Mouse (Mus musculus) adrenal gland, adult 8-10 months (tissue): Measurements from ENCODE around the gene Iqub. TPM values are rescaled to one million over a fixed set of nuclear protein-coding genes. Genes with fewer than 3 reads are reported as not detected.

Experiments used
- DNase-seq: peaks from one replicate; pipeline ENCODE4 v3.0.0; 2022
- total RNA-seq, 4 experiments: library from RNA; stranded (reverse); gene quantifications; 2 replicates each; pipeline ENCODE4 v1.2.4; 2022

The Iqub gene
- total RNA-seq, 4 experiments from 2014 or later, result 0.19 to 0.37 (median 0.28) TPM; not detected in 1

DNA sequence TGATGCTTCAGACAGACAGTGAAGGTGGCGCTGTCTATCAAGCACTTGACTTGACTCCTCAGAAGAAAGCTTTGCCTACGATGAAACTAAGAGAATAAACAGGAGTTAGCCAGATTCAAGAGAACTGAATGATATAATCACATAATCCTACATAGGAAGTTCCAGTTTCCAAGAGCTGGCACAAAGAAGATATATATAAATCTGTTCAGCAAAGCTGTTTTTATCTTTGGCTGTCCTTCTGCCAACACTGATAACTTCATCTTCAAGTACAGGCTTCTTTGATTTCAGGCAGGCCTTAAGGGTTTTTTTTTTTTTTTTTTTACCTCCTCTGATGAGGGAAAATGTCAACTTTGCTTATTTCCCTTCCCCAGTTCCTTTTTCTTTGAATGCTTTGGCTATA, 44.7 kb downstream of the Iqub start:
- DNase-seq, result no peak

DNA sequence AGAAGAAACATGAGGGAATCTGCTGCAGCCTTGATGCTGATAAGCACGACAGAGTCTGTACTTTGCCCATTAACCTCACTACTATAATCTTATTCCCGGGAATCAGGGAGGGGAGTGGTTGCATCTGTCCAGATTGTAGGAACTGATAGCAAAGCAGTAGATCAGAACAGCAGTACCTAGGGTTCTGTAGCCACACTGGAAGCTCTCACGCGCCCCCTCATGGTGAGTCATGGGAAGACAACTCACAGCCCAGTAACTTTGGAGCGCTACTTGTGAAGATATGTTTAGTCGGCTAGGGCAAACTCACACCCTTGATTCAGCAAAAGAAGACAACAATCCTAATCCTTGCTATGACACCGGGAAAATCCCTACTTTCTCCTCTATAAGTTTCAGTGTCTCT, 58.8 kb downstream of the Iqub start:
- DNase-seq, result peak; percentile 15

DNA sequence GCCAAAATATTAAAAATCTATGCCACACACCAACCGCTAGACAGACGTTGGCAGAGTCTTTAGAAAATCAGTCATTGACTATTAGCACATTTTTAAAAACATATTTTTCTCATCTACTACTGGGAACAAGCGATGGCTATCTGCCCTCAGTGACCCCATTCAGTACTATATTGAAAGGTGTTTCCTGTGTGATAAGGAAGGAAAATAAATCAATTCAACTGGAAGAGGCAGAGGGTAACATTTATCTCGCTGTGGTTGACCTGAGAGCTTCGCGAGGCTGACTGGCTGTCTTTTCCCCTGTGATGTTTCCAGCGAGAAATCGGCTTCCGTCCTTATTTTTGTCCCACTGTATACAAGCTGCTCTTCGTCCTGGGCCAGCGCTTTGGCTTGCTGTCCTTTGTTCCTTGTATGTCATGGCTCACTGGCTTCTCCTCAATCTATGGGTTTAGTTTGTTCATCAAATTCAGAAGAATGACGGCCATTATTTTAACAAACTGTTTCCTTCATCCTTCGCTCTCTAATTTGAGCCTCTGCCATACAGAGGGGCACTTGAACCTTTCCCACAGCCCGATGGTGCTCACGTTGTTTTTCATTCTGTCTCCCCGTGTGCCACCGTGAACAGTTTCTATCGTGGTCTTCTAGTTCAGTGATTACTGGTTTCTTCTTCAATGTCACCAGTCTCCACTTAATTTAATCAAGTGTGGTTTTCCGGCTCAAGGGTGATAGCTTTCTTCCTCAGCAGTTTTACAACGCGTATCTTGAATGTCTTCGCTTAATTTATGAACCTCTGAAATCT, 63.6 kb downstream of the Iqub start:
- DNase-seq, result no peak

DNA sequence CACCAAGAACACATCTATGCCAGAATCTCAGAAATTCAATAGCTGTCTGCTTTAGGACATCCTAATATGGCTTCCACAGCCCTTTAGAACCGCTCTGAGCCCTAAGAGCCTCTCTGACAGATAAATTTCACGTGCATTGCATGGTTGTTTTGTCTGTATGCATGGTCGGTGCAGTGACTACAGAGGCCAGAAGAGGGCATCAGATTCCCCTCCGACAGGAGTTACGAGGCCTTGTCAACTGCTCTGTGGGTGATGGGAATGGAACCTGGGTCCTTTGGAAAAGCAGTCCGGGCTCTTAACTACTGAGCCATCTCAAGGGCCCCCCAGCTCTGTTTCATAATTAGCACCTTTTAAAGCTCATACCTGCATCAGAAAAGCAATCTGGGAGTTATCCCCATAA, 64.6 kb downstream of the Iqub start:
- no peak for DNase-seq

DNA sequence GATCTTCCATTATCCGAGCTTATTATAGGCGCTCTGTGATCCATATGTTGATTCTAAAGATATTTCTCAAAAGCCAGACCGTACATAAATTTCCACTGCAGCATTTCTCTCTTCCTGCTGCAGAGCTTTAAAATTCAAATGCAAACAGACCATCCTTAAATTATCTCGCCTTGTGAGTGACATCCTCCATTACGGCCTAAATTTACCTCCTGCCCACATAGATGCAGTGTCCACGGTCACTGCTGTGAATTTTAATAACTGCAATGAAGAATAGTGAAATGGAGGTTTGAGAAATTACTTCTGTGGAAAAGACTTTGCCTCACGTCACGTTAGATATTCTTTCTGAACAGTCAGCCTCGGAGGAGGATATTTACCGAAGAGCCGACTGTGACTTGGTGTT, 98.8 kb downstream of the Iqub start:
- DNase-seq, result no peak

DNA sequence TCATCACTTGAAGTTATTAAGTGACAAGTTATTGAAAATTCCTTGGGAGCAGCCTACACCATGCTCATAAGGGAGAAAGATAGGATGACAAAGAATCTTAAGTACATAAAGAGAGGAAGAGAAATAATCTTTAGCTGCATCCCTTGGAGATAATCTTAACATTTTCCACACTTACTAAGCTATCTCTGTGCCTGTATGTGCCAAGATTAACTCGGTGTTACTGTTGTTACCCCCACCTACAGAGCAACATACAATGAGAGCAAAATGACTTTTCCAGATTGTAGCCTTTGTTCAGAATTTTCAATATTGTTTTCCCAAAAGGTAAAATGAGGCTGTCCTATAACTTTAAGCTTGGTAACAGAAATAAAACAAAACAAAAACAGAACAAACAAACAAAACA, 99.4 kb downstream of the Iqub start:
- no peak for DNase-seq

DNA sequence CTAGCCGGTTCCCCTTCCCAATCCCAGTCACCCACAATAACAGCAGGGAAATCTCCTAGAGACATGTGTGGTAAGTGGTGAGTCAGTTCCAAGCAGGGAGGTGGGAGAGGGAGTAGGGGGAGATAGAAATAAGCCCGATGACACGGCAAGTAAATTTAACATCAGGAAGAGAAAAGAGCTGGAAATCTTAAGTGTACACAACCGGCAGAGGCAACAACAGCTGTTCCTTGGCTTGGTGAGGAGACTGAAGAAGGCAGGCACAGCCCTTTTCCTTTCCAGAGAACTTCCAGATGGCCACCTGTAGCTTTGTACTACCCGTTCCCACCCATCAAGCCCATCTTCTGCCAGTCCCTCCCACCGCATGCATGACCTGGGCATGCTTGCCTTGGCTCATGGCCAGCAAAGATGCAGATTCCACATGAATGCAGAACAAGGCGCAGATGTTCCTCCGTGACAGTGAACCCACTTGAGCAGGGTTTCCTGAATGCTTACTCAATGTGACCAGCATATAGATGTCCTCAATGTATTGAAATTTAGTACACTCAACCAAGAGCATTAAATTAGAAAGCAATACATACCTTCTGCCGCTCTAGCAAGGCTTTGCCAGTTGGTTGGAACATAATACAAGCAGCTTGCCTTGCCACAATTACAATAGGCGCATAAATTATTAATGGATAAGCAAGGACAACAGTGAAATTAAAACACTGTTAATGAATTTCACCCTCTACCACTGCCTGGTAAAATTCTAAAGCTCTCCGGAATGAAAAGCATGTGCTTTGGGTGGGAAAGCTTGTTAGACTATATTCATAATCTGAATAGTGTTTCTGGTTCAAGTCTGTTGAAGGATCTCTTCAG, 106.1 kb downstream of the Iqub start:
- DNase-seq, result no peak

DNA sequence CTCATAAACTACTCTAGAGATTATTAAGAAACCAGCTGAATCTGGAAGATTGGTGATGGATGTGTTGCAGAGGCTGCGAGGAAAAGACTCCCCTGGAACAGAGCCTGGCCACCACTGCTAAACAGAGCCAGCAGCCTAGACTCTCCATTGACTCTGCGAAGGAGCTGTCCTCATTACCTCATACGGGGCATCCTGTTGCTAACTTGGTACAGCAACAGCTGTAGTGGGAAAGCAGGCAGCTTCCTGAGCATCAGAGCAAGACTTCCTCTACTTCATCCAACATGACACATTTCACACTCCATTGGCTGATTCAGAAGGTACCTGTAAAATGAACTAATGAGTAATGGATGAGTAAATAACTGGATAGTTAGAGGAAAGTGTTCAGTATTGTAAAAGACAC, 107.1 kb downstream of the Iqub start:
- DNase-seq, result no peak

DNA sequence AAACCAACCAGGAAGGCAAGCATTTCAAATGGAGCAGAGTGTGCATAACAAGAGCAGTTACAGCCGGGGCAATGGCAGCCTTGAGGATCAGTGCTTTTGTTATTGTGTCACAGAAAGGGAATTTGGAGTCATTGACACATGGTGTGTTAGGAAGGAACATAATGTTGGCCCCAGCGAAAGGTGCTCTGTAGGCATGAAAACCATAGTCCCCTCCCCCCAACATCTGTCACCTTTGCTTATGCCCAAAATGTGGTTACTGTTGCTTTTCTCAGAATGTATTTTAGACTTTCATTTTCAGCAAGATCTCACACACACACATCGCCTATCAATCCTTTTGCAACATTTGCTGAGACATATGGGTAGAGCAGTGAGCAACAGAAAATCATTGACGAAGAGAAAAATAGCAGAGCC, 117.6 kb downstream of the Iqub start:
- no peak for DNase-seq

Other genes starting within 250 kb of the Iqub start
- gene Ndufa5, start 12.9 kb upstream of the Iqub start, total RNA-seq, result 100 to 1,000 TPM; 163 to 261 (median 198) TPM
- not detected for gene Asb15, start 13.1 kb upstream of the Iqub start, total RNA-seq
- gene Lmod2, start 82.7 kb upstream of the Iqub start, total RNA-seq, result under 1 TPM in 1 of 4 experiments, not detected in 3; 0.35 TPM
- 10 to 100 TPM; 58.4 to 74.0 (median 63.4) TPM for gene Wasl, start 149.9 kb upstream of the Iqub start, total RNA-seq
- gene Hyal6, start 218.2 kb upstream of the Iqub start, total RNA-seq, result not detected
- gene Hyal4, start 233.3 kb upstream of the Iqub start, total RNA-seq, result not detected